27 mouse cellular contexts compared by ENCODE assay signal in genomic region chr9:44243621-44244020, GRCm38 (mm10). TPM values are rescaled to one million over a fixed set of nuclear protein-coding genes. Genes with fewer than 3 reads are reported as not detected.
"Had no signal": no experiment of that assay in that cellular context is flagged by ENCODE, and none has a peak within 500 bp of the region (broad histone marks: within the 10 kb centered on the region; RNA-seq: fewer than 3 reads in every experiment).

No protein-coding gene starts in this region.

- H3K4me1 ChIP-seq: limb, embryonic 10.5 days; liver, embryonic 15.5 days; lung, embryonic 15.5 days; midbrain, embryonic 13.5 days had no signal

- H3K36me3 ChIP-seq: limb, embryonic 10.5 days; limb, embryonic 13.5 days; liver, embryonic 12.5 days; liver, embryonic 15.5 days; lung, embryonic 15.5 days; midbrain, embryonic 10.5 days; midbrain, embryonic 13.5 days had no signal

- H3K27me3 ChIP-seq: limb, embryonic 13.5 days had no signal

- H3K27ac ChIP-seq: hindbrain, postnatal 0 days; layer of hippocampus, adult 2 months; limb, embryonic 10.5 days; limb, embryonic 13.5 days; liver, embryonic 12.5 days; liver, embryonic 15.5 days; lung, embryonic 15.5 days; midbrain, embryonic 10.5 days; midbrain, embryonic 13.5 days; stomach, postnatal 0 days had no signal

- DNase-seq: layer of hippocampus, adult 9-11 months; liver; lung, adult 18-20 months; lung, postnatal 10 days; lung, postnatal 36 days; thymus, postnatal 36 days had no signal

- H3K4me3 ChIP-seq: layer of hippocampus, adult 2 months; limb, embryonic 10.5 days; limb, embryonic 13.5 days; liver, embryonic 12.5 days; liver, embryonic 15.5 days; lung, embryonic 15.5 days; megakaryocyte, embryonic 14.5 days; midbrain, embryonic 10.5 days; midbrain, embryonic 13.5 days; myocyte had no signal

RNA-seq across cellular contexts. Expression of gene Ccdc153, which starts 3.1 kb away (rescaled TPM):
- polyA plus RNA-seq: inflammation-experienced regulatory T-cells, adult 6 months; intestine, embryonic 16.5 days; large intestine, adult 2 months; limb, embryonic 10.5 days; limb, embryonic 13.5 days; liver, embryonic 12.5 days; liver, embryonic 15.5 days; midbrain, embryonic 10.5 days; midbrain, embryonic 13.5 days; myocyte; neural tube, embryonic 11.5 days; neural tube, embryonic 14.5 days; small intestine, adult 2 months; spleen, adult 2 months; stomach, embryonic 14.5 days; stomach, postnatal 0 days; urinary bladder, adult 2 months had no signal

RNA-seq across cellular contexts. Expression of gene Pdzd3, which starts 7.7 kb away (rescaled TPM):
- polyA plus RNA-seq: limb, embryonic 10.5 days; liver, embryonic 15.5 days; lung, embryonic 15.5 days; midbrain, embryonic 10.5 days; neural tube, embryonic 11.5 days had no signal

RNA-seq across cellular contexts. Expression of gene Abcg4, which starts 44.8 kb away (rescaled TPM):
- polyA plus RNA-seq: inflammation-experienced regulatory T-cells, adult 6 months had no signal
